Mouse (Mus musculus) spleen, postnatal 14 days (tissue): ENCODE measurements around the gene Hltf.
"Not testable (repeated sequence)": the region's sequence is repeated elsewhere in the genome, so short reads cannot be mapped to it uniquely, and the experiment has no call there.

Experiments
- DNase-seq, 2 experiments: peaks; one replicate each; pipeline ENCODE4 v3.0.0; 2021 to 2022; ENCODE audit warnings: low spot score in 2 of 2

The Hltf gene

GRCm38 (mm10) chr3:20057306-20058196, at the start of gene Hltf:
TSS of gene Hltf (plus strand) at chr3:20057811.
- DNase-seq, result peak; percentile 82 to 85

- no peak for DNase-seq
These were observed 47.1 kb upstream of the Hltf start for GRCm38 (mm10) chr3:20010464-20010863.

GRCm38 (mm10) chr3:20010905-20011304, 46.7 kb upstream of the Hltf start:
- DNase-seq, result not testable (repeated sequence)

- no peak for DNase-seq
These were observed 43.2 kb upstream of the Hltf start for GRCm38 (mm10) chr3:20014454-20014853.

- DNase-seq, result no peak
These were observed 39.5 kb upstream of the Hltf start for GRCm38 (mm10) chr3:20018076-20018475.

GRCm38 (mm10) chr3:20023832-20024231, 33.8 kb upstream of the Hltf start:
- DNase-seq, result no peak

GRCm38 (mm10) chr3:20026481-20026880, 31.1 kb upstream of the Hltf start:
- DNase-seq, result no peak

- DNase-seq, result no peak
These were observed 30.5 kb upstream of the Hltf start for GRCm38 (mm10) chr3:20026996-20027689.

GRCm38 (mm10) chr3:20027788-20028187, 29.8 kb upstream of the Hltf start:
- DNase-seq, result no peak

GRCm38 (mm10) chr3:20028640-20029039, 29.0 kb upstream of the Hltf start:
- no peak for DNase-seq

GRCm38 (mm10) chr3:20030807-20031206, 26.8 kb upstream of the Hltf start:
- no peak for DNase-seq

- DNase-seq, result no peak
These were observed 23.6 kb upstream of the Hltf start for GRCm38 (mm10) chr3:20033761-20034718.

- DNase-seq, result peak; percentile 72 to 76
These were observed 22.7 kb upstream of the Hltf start, which contains the start of gene Hps3 for GRCm38 (mm10) chr3:20034719-20035404. TSS of gene Hps3 (minus strand) at chr3:20035315.

GRCm38 (mm10) chr3:20036069-20036468, 21.5 kb upstream of the Hltf start:
- DNase-seq, result no peak

- not testable (repeated sequence) for DNase-seq
These were observed 16.1 kb upstream of the Hltf start for GRCm38 (mm10) chr3:20041461-20041860.

- not testable (repeated sequence) for DNase-seq
These were observed 12.9 kb upstream of the Hltf start for GRCm38 (mm10) chr3:20044736-20045135.

- DNase-seq, result no peak
These were observed 558 bp downstream of the Hltf start for GRCm38 (mm10) chr3:20058197-20058541.

GRCm38 (mm10) chr3:20076145-20077053, 18.8 kb downstream of the Hltf start:
- no peak for DNase-seq

GRCm38 (mm10) chr3:20082161-20082560, 24.6 kb downstream of the Hltf start:
- no peak for DNase-seq

GRCm38 (mm10) chr3:20103830-20104229, 46.2 kb downstream of the Hltf start:
- no peak for DNase-seq
